Mouse (Mus musculus) thymus, postnatal 36 days (tissue): Measurements from ENCODE around the gene Ifi27l2b.
"Not testable (repeated sequence)": the region's sequence is repeated elsewhere in the genome, so short reads cannot be mapped to it uniquely, and the experiment has no call there.

Source experiments
- DNase-seq, 2 experiments: peaks; one replicate each; pipeline ENCODE4 v3.0.0; 2022; ENCODE audit warnings: mixed read lengths in 2 of 2

Ifi27l2b gene

DNA sequence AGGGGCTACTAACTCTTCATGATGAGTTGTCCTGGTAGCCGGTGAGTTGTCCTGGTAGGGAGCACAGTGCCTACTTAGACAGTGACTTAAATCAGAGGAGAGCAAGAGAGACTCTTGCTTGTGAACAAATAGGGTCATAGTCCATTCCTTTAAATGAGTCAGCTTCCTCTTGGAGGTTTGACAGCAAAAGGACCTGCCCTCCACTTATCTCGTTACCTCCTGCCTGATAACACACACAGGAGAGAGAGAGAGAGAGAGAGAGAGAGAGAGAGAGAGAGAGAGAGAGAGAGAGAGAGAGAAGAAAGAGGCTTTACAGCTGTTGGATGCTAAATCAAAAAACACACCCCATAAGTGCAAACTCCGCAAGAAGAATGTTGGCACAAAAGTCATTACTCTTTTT lies at the start of gene Ifi27l2b:
Gene Ifi27l2b, minus strand, starts transcription at position 84 of the 400 bp plus-strand sequence.
- DNase-seq = no peak

DNA sequence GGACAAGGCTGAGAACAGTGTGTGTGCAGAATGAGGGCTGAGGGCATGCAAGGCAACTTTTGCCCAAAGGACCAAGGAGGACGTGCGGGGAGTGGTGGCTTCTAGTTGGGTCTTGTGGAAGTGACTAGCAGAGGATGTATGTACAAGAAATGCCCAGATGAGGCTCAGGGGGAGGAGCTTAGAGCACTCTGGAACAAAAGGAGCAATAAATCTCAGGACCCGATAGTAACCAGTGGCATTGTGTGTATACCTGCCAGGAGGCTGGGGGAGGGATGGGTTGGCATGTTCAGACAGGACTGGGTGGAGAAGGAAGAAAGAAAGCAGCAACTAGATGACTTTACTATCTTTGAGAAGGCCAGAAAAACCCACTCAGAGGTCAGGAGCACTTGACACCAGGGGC lies 47.4 kb upstream of the Ifi27l2b start:
- no peak for DNase-seq

DNA sequence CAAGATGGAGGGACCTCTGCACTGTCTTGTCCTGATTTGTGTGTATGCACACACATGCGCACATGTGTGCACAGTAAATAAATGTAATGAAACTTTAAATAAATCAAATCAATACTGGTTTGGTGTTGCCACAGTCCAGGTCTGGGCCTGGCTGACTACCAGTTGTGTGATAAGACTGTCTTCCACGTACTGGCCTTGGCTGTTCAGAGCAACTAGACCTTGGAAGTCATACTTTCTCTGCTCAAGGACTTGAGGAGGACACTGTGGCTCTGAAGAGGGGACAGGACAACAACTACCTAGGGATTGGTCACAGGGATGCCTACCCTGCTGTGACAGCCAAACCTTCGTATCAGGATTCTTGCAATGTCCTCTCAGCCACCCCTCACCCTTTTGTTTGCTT lies 46.3 kb upstream of the Ifi27l2b start:
- no peak for DNase-seq

GRCm38 (mm10) chr12:103499261-103499660 lies 42.2 kb upstream of the Ifi27l2b start:
- DNase-seq = no peak

GRCm38 (mm10) chr12:103498768-103499167 lies 41.7 kb upstream of the Ifi27l2b start:
- DNase-seq = no peak

- peak; percentile 60 to 71 for DNase-seq
Observed at GRCm38 (mm10) chr12:103494486-103494885, 37.5 kb upstream of the Ifi27l2b start.

- DNase-seq = peak; percentile 38 to 49
Observed at GRCm38 (mm10) chr12:103492767-103493166, 35.7 kb upstream of the Ifi27l2b start.

DNA sequence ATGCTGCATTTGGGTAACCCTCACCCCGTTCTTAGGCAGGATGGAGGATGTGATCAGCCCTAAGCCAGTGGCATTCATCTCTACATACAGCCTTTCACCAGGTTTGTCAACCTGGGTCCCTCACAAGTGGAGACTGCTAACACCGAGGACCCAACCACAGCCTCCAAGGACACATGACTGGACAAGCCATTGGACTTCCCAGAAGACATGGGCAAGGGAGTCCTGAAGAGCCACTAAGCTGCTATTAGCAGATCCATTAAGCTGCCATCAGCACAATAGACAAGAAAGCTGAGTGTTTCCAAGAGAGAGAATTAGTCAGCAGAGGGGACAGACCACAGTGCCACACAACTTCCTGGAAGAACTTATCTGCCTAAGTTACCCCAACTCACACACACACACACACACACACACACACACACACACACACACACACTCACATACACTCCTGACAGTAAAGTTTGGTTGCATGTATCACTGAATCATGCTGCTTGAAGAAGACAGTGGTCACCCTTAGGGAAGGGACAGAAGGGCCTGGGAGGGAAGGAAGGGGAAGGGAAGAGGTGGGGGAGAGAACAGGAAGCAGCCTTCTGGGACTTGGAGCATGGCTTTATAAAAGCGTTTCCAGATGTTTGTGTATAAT lies 34.2 kb upstream of the Ifi27l2b start:
- no peak for DNase-seq

GRCm38 (mm10) chr12:103487750-103488149 lies 30.7 kb upstream of the Ifi27l2b start:
- no peak for DNase-seq

- no peak for DNase-seq
Observed at GRCm38 (mm10) chr12:103487276-103487675, 30.3 kb upstream of the Ifi27l2b start.

DNA sequence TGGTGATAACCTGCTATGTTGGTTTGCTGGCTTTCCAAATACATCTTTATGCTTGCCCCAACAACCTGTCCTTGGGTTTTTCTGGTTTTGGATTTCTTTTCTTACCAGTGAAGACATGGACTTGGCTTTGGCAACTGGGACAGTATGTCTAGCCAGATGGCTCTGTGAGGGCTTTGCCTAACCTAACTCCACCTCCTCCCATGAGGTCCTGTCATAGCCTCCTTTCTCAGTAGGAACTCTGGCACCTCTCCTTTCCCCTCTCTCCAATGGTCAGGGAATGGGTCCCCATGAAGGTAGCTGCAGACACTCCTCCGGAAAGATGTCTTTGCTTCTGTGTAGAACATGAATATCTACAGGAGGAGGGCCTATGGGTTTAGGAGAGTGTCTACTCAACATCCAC lies 29.7 kb upstream of the Ifi27l2b start:
- DNase-seq = no peak

GRCm38 (mm10) chr12:103484200-103484972 lies 27.4 kb upstream of the Ifi27l2b start:
- DNase-seq = not testable (repeated sequence)

GRCm38 (mm10) chr12:103482781-103483180 lies 25.8 kb upstream of the Ifi27l2b start:
- no peak for DNase-seq

DNA sequence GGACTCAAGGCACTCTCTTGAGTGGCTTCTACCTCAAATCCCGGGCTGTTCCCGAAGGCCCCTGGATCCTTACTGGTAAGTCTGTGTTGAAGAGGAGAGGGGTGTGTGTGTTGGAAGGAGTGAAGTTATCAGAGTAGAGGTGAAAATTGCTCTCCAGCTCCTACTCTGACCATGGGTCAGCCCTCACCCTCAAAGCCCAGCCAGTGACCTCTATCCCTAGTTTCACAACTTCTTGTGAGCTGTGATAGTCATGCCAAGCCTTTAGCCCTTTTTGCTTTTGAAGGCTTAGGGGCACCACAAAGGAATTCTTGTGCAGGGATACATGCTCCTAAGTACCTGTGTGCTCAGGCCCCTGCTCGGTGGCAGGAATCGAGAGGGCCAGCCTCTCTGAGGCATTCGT lies 24.6 kb upstream of the Ifi27l2b start:
- DNase-seq = no peak

DNA sequence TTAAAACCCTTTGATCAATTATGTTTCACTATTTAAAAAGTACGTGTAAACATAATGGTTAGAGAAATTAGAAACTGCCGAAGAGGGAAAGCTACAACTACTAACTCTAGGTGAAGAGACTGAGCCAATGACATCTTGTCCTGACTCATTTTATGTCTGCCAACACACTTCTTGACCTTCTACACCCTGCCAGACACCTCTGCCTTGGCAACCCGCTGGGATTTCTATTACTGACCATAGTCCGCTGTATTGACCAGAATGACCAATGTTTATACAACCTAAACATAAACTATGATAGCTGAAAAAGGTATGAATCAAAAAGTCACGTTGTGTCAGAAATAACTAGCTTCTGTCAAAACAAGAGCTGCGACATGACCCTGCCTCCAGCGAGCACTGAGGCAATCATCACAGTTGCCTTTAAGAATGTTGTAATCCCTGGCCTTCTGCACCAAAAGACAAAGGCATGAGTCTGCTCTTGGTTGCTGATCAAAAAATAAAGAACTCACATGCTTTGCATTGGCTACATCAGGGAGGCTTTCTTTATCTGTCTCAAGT lies 20.5 kb upstream of the Ifi27l2b start:
- DNase-seq = no peak

GRCm38 (mm10) chr12:103476779-103477389 lies 19.9 kb upstream of the Ifi27l2b start:
- DNase-seq = no peak

DNA sequence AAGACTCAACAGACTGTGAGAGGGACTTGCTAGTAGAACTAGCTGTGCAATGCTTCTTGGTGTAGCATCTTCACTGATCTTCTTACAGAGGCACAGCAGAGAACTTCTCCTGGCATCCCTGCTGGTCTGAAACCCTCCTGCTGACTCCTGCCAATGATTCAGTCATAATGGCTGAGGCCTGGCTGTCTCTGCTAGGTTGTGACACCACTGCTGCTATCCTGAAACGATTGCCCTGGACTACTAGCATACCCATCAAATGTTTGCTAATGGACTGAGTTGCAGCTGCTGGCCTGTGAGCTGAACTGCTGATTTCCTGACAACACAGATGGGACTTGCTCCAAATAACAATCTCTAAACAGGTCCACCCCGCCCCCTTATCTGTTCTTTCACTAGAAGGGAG lies 17.5 kb upstream of the Ifi27l2b start:
- no peak for DNase-seq

DNA sequence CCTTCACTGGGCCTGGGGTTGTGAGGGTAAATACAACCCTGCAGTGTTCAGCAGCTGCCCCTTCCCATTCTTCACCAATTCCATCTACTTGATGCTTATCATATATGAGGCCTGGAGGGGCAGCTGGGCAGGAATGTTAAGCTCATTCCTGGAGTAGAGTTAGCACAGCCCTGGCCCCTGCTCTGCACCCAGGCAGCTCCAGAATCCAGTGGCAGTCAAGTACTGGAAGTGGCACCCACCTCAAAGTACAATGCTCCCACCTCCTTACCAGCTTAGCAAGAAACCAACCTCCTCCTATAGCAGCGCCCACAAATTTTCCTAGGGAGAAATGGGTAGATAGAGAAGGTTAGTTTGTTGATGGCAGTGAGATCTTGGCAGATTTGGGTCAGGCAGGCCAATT lies 296 bp downstream of the Ifi27l2b start:
- DNase-seq = not testable (repeated sequence)

DNA sequence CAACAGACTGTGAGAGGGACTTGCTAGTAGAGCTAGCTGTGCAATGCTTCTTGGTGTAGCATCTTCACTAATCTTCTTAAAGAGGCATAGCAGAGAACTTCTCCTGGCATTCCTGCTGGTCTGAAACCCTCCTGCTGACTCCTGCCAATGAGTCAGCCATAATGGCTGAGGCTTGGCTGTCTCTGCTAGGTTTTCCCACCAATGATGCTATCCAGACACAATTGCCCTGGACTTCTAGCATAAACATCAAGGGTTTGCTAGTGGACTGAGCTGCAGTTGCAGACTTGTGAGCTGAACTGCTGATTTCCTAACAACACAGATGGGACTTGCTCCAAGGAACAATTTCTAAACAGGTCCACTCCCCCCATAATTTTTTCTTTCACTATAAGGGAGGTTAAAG lies 3.7 kb downstream of the Ifi27l2b start:
- DNase-seq = no peak

GRCm38 (mm10) chr12:103445060-103445459 lies 12.0 kb downstream of the Ifi27l2b start:
- DNase-seq = no peak

GRCm38 (mm10) chr12:103444261-103444660 lies 12.8 kb downstream of the Ifi27l2b start:
- not testable (repeated sequence) for DNase-seq

GRCm38 (mm10) chr12:103443524-103443923 lies 13.5 kb downstream of the Ifi27l2b start, which contains the start of gene Ifi27l2a:
Gene Ifi27l2a (minus strand): TSS chr12:103443680.
- DNase-seq = peak; percentile 26 to 44

DNA sequence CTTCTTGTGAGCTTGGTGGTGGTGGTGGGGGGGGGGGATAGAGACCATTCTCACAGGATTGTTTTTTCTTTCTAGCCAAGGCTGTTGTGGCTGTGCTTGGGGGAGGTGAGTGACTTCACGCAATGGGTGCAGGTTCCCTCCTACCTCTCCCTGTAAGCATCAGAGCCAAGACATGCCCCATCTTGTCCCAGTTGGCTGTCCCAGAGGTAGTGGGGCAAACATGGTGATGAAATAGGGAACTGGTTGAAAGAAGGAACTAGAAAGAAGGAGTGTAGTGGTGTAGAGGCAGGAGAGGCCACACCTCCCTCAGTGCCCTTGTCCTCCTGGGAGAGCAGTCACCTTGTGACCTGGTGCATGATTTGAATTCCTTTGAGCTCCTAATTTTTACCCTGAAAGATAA lies 19.4 kb downstream of the Ifi27l2b start:
- no peak for DNase-seq

DNA sequence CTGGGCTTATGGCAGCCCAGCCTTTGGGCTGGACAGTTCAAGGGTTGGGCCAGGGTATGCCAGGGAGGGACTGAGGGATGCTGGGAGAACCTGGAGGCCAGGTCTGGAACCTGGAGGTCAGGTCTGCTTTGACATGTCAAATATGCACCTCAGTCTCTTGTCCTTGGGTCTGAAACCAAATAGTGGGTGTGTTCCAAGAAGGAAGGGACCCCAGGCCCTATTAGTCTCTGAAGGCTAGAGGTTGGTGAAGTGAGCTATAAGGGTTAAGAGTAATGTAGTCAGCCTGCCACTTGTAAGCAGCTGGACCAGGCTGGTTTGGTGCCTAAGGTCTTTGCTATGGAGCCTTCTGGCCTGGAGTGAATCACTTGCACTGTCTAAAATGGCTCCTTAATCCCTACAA lies 22.2 kb downstream of the Ifi27l2b start:
- no peak for DNase-seq
